Mouse (Mus musculus) ES-Bruce4 (cell line): ENCODE results near the gene Gm9733. TPM values are rescaled to one million over a fixed set of nuclear protein-coding genes. Genes with fewer than 3 reads are reported as not detected.
"Not testable (repeated sequence)": the region's sequence is repeated elsewhere in the genome, so short reads cannot be mapped to it uniquely, and the experiment has no call there.

Source experiments
- H3K27ac ChIP-seq: 2 replicates; pipeline ENCODE4 v1.5.1; 2012; ENCODE audit warnings: low read length, inconsistent platforms; ENCODE audit not compliant: insufficient read depth
- H3K27me3 ChIP-seq: 2 replicates; pipeline ENCODE4 v1.6.1; 2012; ENCODE audit warnings: mild to moderate bottlenecking, low read length, inconsistent platforms; ENCODE audit not compliant: control insufficient read depth, poor library complexity, insufficient read depth, severe bottlenecking
- H3K36me3 ChIP-seq: 2 replicates; pipeline ENCODE4 v1.6.1; 2012; ENCODE audit warnings: inconsistent platforms, mild to moderate bottlenecking, low read length, moderate library complexity; ENCODE audit not compliant: control insufficient read depth, poor library complexity, insufficient read depth, severe bottlenecking
- H3K4me1 ChIP-seq: one replicate; pipeline ENCODE4 v1.8.1; 2011; ENCODE audit warnings: low read length; ENCODE audit not compliant: control insufficient read depth, insufficient read depth
- H3K4me3 ChIP-seq: 2 replicates; pipeline ENCODE4 v1.5.1; 2011; ENCODE audit warnings: low read depth, mild to moderate bottlenecking, low read length
- H3K9ac ChIP-seq: 2 replicates; pipeline ENCODE4 v1.6.1; 2012; ENCODE audit warnings: low read depth, mild to moderate bottlenecking, inconsistent platforms; ENCODE audit not compliant: poor library complexity, severe bottlenecking
- H3K9me3 ChIP-seq: replicated peaks from 2 replicates; pipeline ENCODE4 v1.6.1; 2012; ENCODE audit warnings: mild to moderate bottlenecking, low read length, inconsistent platforms; ENCODE audit not compliant: control insufficient read depth, poor library complexity, insufficient read depth, severe bottlenecking
- CTCF ChIP-seq: IDR thresholded peaks from one replicate; pipeline ENCODE4 v1.8.1; 2011; ENCODE audit warnings: low read depth, low read length
- EP300 ChIP-seq: IDR thresholded peaks from 2 replicates; pipeline ENCODE4 v1.6.1; 2011; ENCODE audit warnings: low read depth, low read length; ENCODE audit not compliant: insufficient read depth
- POLR2A ChIP-seq: IDR thresholded peaks from one replicate; pipeline ENCODE4 v1.8.1; 2011; ENCODE audit warnings: low read length; ENCODE audit not compliant: insufficient read depth
- polyA plus RNA-seq: library from polyadenylated mRNA; stranded (reverse); fragments of >200 nt; gene quantifications from 2 replicates; pipeline ENCODE4 v1.2.4, GENCODE M21; 2011; ENCODE audit warnings: low read depth; ENCODE audit not compliant: missing spikeins, insufficient read depth, insufficient read length

Gm9733 gene
- not detected in 2 replicates for polyA plus RNA-seq

GRCm38 (mm10) chr3:15332063-15332462 lies at the start of gene Gm9733:
Gene Gm9733, minus strand, starts transcription at chr3:15332302.
- Histone ChIP-seq H3K27ac (no peak within 1 kb of the TSS), H3K4me1 (no peaks in the 10 kb centered on the region), H3K4me3 (no peak within 1 kb of the TSS), H3K9ac (no peak within 1 kb of the TSS), H3K27me3 (no peaks in the 10 kb centered on the region; the same call in 1 of the 2 replicates), H3K36me3 (no peaks in the 10 kb centered on the region), H3K9me3 (peaks cover 6% of the 10 kb centered on the region; the same call in 1 of the 2 replicates)
- TF ChIP-seq POLR2A (no peak), CTCF (no peak), EP300 (no peak)

- not testable (repeated sequence) for H3K9ac ChIP-seq
These were observed 23.6 kb upstream of the Gm9733 start for GRCm38 (mm10) chr3:15355690-15356089.

DNA sequence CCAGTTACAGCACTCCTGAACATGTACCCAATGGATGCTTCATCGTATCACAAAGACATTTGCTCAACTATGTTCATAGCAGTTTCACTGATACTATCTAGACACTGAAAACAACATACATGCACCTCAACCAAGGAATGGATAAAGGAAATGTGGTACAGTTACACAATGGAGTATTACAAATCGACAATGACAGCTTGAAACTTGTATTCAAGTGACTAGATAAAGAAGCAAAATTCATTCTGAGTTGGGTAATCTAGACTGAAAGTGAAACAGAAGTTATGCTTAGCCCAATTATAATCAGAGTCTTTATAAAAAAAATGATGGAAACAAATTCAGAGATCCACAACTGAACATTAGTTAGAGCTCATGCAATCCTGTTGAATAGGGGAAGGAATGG lies 18.2 kb upstream of the Gm9733 start:
- not testable (repeated sequence) for H3K27me3 ChIP-seq, H3K9me3 ChIP-seq, H3K4me3 ChIP-seq, H3K27ac ChIP-seq, H3K9ac ChIP-seq, H3K36me3 ChIP-seq, H3K4me1 ChIP-seq

More at GRCm38 (mm10) chr3:15355690-15356089, 23.6 kb upstream of the Gm9733 start:
- H3K36me3 ChIP-seq, H3K4me3 ChIP-seq, H3K9me3 ChIP-seq, H3K4me1 ChIP-seq, H3K27ac ChIP-seq, H3K27me3 ChIP-seq: not testable (repeated sequence)

DNA sequence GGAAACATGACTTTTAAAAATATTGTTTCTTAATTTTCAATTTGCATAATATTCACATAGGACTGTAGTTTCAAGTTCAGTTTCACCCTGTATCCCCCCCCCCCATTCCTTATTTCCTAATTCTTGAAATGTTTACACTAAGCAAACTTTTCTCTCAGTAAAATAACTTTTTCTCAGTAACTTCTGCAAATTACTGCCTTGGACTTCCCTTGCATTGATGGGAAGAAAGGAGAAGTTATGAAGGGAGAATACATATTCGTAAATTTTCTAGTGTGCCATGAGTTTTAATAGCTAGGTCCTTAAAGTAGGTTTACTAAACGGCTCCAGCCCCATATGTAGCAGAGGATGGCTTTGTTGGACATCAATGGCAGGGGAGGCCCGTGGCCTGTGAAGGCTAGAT lies 13.5 kb upstream of the Gm9733 start:
- not testable (repeated sequence) for H3K27ac ChIP-seq, H3K4me3 ChIP-seq, H3K9me3 ChIP-seq, H3K27me3 ChIP-seq, H3K36me3 ChIP-seq, H3K9ac ChIP-seq, H3K4me1 ChIP-seq

- Histone ChIP-seq H3K36me3 (no peaks in the 10 kb centered on the region), H3K27ac (no peak overlapping the region), H3K4me1 (no peaks in the 10 kb centered on the region), H3K4me3 (no peak overlapping the region), H3K9ac (no peak overlapping the region), H3K27me3 (no peaks in the 10 kb centered on the region), H3K9me3 (no peaks in the 10 kb centered on the region)
- TF ChIP-seq CTCF (no peak), POLR2A (no peak), EP300 (no peak)
These were observed 8.2 kb upstream of the Gm9733 start for GRCm38 (mm10) chr3:15340287-15340686.

DNA sequence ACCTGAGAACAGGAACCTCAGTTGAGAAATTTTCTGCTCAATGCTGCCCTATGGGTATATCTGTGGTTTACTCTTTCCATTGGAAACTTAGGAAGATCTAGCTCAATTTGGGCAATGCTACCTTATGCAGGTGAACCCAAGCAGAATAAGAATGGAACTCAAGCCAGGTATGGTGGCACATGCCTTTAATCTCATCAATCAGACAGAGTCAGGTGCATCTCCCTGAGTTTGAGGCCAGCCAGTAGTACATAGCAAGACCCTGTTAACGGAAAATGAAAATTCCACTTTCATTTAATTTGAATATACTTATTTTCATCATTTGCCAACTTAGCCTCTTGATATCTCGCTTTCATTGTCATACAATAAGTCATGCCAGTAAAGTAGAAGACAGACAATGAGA lies 2.1 kb upstream of the Gm9733 start:
- Histone ChIP-seq H3K36me3 (no peaks in the 10 kb centered on the region), H3K4me1 (no peaks in the 10 kb centered on the region), H3K27ac (no peak overlapping the region), H3K4me3 (no peak overlapping the region), H3K9ac (no peak overlapping the region), H3K27me3 (no peaks in the 10 kb centered on the region), H3K9me3 (peaks cover 6% of the 10 kb centered on the region; the same call in 1 of the 2 replicates)
- TF ChIP-seq CTCF, result no peak
- no peak for TF ChIP-seq POLR2A
- no peak for TF ChIP-seq EP300

GRCm38 (mm10) chr3:15331545-15331944 lies 557 bp downstream of the Gm9733 start:
- no peak for TF ChIP-seq EP300
- TF ChIP-seq POLR2A, result no peak
- TF ChIP-seq CTCF, result no peak
- Histone ChIP-seq H3K9me3 (peaks cover 6% of the 10 kb centered on the region; the same call in 1 of the 2 replicates), H3K4me1 (no peaks in the 10 kb centered on the region), H3K36me3 (no peaks in the 10 kb centered on the region), H3K27me3 (no peaks in the 10 kb centered on the region; the same call in 1 of the 2 replicates), H3K27ac (no peak overlapping the region), H3K4me3 (no peak overlapping the region), H3K9ac (no peak overlapping the region)
